Mouse (Mus musculus) kidney, embryonic 16.5 days (tissue): ENCODE data around the gene Btbd35f8. TPM values are rescaled to one million over a fixed set of nuclear protein-coding genes. Genes with fewer than 3 reads are reported as not detected.
"Not testable (repeated sequence)": the region's sequence is repeated elsewhere in the genome, so short reads cannot be mapped to it uniquely, and the experiment has no call there.

Experiments
- ATAC-seq: fragments of 200-750 bp; cut with Nextera tagmentation; 2 replicates; pipeline ENCODE4 v1.8.0; 2017; ENCODE audit warnings: moderate TSS enrichment; ENCODE audit not compliant: low FRiP score, low TSS enrichment
- H3K27ac ChIP-seq: fragments of 300-500 bp; sonication (generic); 2 replicates; pipeline ENCODE4 v1.5.1; 2014; ENCODE audit warnings: low read length
- H3K27me3 ChIP-seq: fragments of 300-500 bp; sonication (generic); 2 replicates; pipeline ENCODE4 v1.6.1; 2014; ENCODE audit warnings: low read length, control low read depth, mixed read lengths; ENCODE audit not compliant: insufficient read depth
- H3K36me3 ChIP-seq: fragments of 300-500 bp; sonication (generic); 2 replicates; pipeline ENCODE4 v1.6.1; 2014; ENCODE audit warnings: low read length, control low read depth, mixed read lengths; ENCODE audit not compliant: insufficient read depth
- H3K4me1 ChIP-seq: fragments of 300-500 bp; sonication (generic); 2 replicates; pipeline ENCODE4 v1.6.1; 2014; ENCODE audit warnings: low read length, control low read depth, mixed read lengths; ENCODE audit not compliant: insufficient read depth
- H3K4me2 ChIP-seq: fragments of 300-500 bp; sonication (generic); replicated peaks from 2 replicates; pipeline ENCODE4 v1.6.1; 2014; ENCODE audit warnings: low read depth, low read length
- H3K4me3 ChIP-seq: fragments of 300-500 bp; sonication (generic); 2 replicates; pipeline ENCODE4 v1.5.1; 2014; ENCODE audit warnings: mild to moderate bottlenecking, low read length
- H3K9ac ChIP-seq: fragments of 300-500 bp; sonication (generic); replicated peaks from 2 replicates; pipeline ENCODE4 v1.6.1; 2014; ENCODE audit warnings: low read length
- H3K9me3 ChIP-seq: fragments of 300-500 bp; sonication (generic); 2 replicates; pipeline ENCODE4 v1.6.1; 2016; ENCODE audit warnings: low read length, control low read depth
- WGBS: fragments of 180-500 bp; shearing (Covaris S2); extraction: QIAGEN DNeasy Blood & Tissue Kit; methylation state at CpG from one replicate; pipeline ENCODE4 v1.1.7; 2014; 5-methylcytosine and 5-hydroxymethylcytosine counted together
- polyA plus RNA-seq: library from polyadenylated mRNA; unstranded; fragments of >200 nt; fragmentation: Nextera tagmentation; extraction: Ambion mirVana; gene quantifications from 2 replicates; pipeline ENCODE4 v1.2.1, GENCODE M21; 2015

Btbd35f8 gene
- polyA plus RNA-seq = not detected in 2 replicates

DNA sequence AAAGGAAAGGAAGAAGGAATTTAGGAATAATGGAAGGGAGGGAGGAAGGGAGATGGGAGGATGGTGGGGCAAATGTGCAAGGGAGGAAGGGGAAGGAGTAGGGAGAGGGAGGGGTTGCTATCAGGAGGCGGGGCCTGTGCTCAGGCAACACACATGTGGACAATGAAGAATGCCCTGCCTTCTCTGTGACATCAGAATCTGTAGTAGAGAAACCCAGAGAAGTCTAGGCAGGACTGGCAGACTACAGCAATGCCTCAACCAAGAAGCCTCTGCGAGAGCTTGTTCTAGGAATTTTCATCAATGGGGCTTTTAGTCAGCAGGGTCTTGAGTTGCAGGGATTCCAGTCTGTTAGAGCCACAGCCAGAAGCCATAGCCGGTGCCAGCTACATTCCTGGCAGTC is at the start of gene Btbd35f8:
Gene Btbd35f8 (plus strand): TSS at position 301 of the 400 bp plus-strand sequence.
- not testable (repeated sequence) for H3K27me3 ChIP-seq, H3K4me2 ChIP-seq, H3K36me3 ChIP-seq, ATAC-seq, H3K9me3 ChIP-seq, H3K4me3 ChIP-seq, H3K27ac ChIP-seq, H3K4me1 ChIP-seq, H3K9ac ChIP-seq
- no CpG with 5 or more reads among the region's 3 CpGs for WGBS

Other genes starting within 250 kb of the Btbd35f8 start
- gene Spin2g, start 211.8 kb upstream of the Btbd35f8 start, polyA plus RNA-seq = not detected in 2 replicates